Mouse (Mus musculus) layer of hippocampus, adult 18-20 months (tissue): ENCODE results near the gene Tjp3. TPM values are rescaled to one million over a fixed set of nuclear protein-coding genes. Genes with fewer than 3 reads are reported as not detected.

Experiments used
- DNase-seq, 2 experiments: peaks; one replicate each; pipeline ENCODE4 v3.0.0; 2022; ENCODE audit warnings: low spot score in 2 of 2
- long read RNA-seq: library from polyadenylated mRNA; stranded (forward); transcript quantifications from one replicate; pipeline ENCODE4 v2.0.0, GENCODE M21; 2021
- total RNA-seq, 2 experiments: library from RNA; stranded (reverse); gene quantifications; 2 replicates each; pipeline ENCODE4 v1.2.3; 2021

Gene Tjp3
- 1 to 10 TPM in 1 of 2 experiments, under 1 TPM in 1; 0.62 to 1.7 TPM for total RNA-seq
- long read RNA-seq, partial matches to known transcripts: 1 of 9 reads
- long read RNA-seq, other reads (novel, unspliced or antisense): 7 of 9 reads

GRCm38 (mm10) chr10:81291511-81292104 lies at the start of gene Tjp3:
Gene Tjp3 (minus strand): TSS chr10:81291581.
- no peak for DNase-seq

GRCm38 (mm10) chr10:81340551-81341332 lies 49.4 kb upstream of the Tjp3 start:
- no peak for DNase-seq

GRCm38 (mm10) chr10:81336558-81336957 lies 45.2 kb upstream of the Tjp3 start:
- DNase-seq: no peak

- no peak for DNase-seq
Measured at GRCm38 (mm10) chr10:81335393-81336340, 44.3 kb upstream of the Tjp3 start.

GRCm38 (mm10) chr10:81334324-81334723 lies 42.9 kb upstream of the Tjp3 start:
- DNase-seq: no peak

- DNase-seq: no peak
Measured at GRCm38 (mm10) chr10:81332277-81332676, 40.9 kb upstream of the Tjp3 start.

GRCm38 (mm10) chr10:81330007-81330406 lies 38.6 kb upstream of the Tjp3 start:
- DNase-seq: no peak

GRCm38 (mm10) chr10:81329194-81329975 lies 38.0 kb upstream of the Tjp3 start:
- no peak for DNase-seq

GRCm38 (mm10) chr10:81328386-81328785 lies 37.0 kb upstream of the Tjp3 start, which contains the start of gene Tbxa2r:
Gene Tbxa2r (plus strand): TSS chr10:81328731.
- no peak for DNase-seq

- DNase-seq: no peak
Measured at GRCm38 (mm10) chr10:81327959-81328358, 36.6 kb upstream of the Tjp3 start.

- no peak for DNase-seq
Measured at GRCm38 (mm10) chr10:81326858-81327257, 35.5 kb upstream of the Tjp3 start.

- no peak for DNase-seq
Measured at GRCm38 (mm10) chr10:81325781-81326180, 34.4 kb upstream of the Tjp3 start.

- no peak for DNase-seq
Measured at GRCm38 (mm10) chr10:81325176-81325575, 33.8 kb upstream of the Tjp3 start.

GRCm38 (mm10) chr10:81323791-81324530 lies 32.6 kb upstream of the Tjp3 start:
- DNase-seq: no peak

GRCm38 (mm10) chr10:81323141-81323775 lies 31.9 kb upstream of the Tjp3 start:
- DNase-seq: no peak

GRCm38 (mm10) chr10:81322444-81322843 lies 31.1 kb upstream of the Tjp3 start:
- no peak for DNase-seq

- no peak for DNase-seq
Measured at GRCm38 (mm10) chr10:81321436-81321835, 30.1 kb upstream of the Tjp3 start.

GRCm38 (mm10) chr10:81320550-81321347 lies 29.4 kb upstream of the Tjp3 start, which contains the start of gene Cactin:
Gene Cactin (plus strand): TSS chr10:81321103.
- peak; percentile 99 to 100 for DNase-seq
